Mouse (Mus musculus): ENCODE measurements at regions not wholly inside any gene's neighbourhood (a gene's known extent, or its start where the extent isn't known, plus 50 kb on each side); places are given as distances from the start of the nearest gene placed in this dataset.
A peak's percentile ranks its signal among the peaks of the same experiment; 100 is the strongest.
"Not testable (repeated sequence)": the region's sequence is repeated elsewhere in the genome, so short reads cannot be mapped to it uniquely, and the experiment has no call there.

DNA sequence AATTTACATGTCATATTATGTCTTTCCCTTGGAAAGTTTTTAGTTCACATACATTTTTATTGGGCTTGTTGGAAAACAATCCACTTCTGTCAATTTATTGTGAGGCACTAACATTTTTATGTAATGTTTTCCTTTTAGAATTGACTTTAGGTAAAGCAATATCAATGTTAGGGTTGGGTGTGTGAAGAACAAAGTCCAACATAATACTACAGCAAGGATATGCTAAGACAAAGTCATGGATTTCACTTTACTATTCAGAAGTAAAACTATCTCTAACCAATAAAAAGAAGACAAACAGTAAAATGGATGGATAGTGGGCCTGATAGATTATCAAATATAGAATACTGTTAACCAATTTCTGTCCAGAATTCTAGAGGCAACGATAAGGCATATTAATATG, 208.4 kb downstream of the Amd2 start:
- Histone ChIP-seq H3K27ac (replicated peaks; ENCODE audit: insufficient read depth, low read depth, low read length) (no peak overlapping the region), H3K27me3 (ENCODE audit: control insufficient read depth, insufficient read depth, low read length) (no peaks in the 10 kb centered on the region), H3K79me2 (ENCODE audit: control insufficient read depth, insufficient read depth, low read length) (no peaks in the 10 kb centered on the region), H3K4me3 (ENCODE audit: insufficient read depth, low read depth, low read length) (no peak overlapping the region), H3K9ac (ENCODE audit: low read depth, low read length) (no peak overlapping the region), H3K36me3 (ENCODE audit: control insufficient read depth, insufficient read depth, low read length) (no peaks in the 10 kb centered on the region), H3K4me1 (ENCODE audit: control insufficient read depth, insufficient read depth, low read length) (no peaks in the 10 kb centered on the region)
- TF ChIP-seq CTCF (IDR thresholded peaks at IDR 0.05; ENCODE audit: low read depth, low read length) (no peak), POLR2A (IDR thresholded peaks at IDR 0.05; ENCODE audit: extremely low read depth, insufficient read depth, low read length) (no peak)
- no peak for DNase-seq (ENCODE audit: extremely low read depth, low read depth, low spot score)
- 62% methylated on average over 1 of the region's 1 CpGs for WGBS

DNA sequence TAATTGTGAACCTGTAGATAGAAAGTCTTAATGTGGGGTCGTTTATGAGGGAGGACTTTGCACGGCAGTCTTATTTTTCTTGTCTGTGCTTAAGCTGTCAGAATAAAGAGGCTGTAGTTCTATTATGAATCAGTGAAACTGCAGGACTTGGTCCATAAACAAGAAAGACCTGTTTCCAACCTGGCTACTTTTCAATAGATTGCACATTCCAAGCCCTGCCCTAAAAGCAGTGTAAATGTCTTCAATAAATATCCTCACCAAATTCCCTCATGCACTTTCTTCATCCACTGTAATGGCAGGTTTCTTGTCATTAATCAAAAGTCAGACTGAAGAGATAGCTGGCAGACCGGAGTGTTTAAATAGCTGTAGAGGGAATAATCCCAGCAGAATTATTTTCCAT, 209.1 kb downstream of the Amd2 start:
- Histone ChIP-seq H3K36me3 (ENCODE audit: control insufficient read depth, insufficient read depth, low read length) (no peaks in the 10 kb centered on the region), H3K27me3 (ENCODE audit: control insufficient read depth, insufficient read depth, low read length) (no peaks in the 10 kb centered on the region), H3K79me2 (ENCODE audit: control insufficient read depth, insufficient read depth, low read length) (no peaks in the 10 kb centered on the region), H3K9ac (ENCODE audit: low read depth, low read length) (no peak overlapping the region), H3K4me3 (ENCODE audit: insufficient read depth, low read depth, low read length) (no peak overlapping the region), H3K27ac (replicated peaks; ENCODE audit: insufficient read depth, low read depth, low read length) (no peak overlapping the region), H3K4me1 (ENCODE audit: control insufficient read depth, insufficient read depth, low read length) (no peaks in the 10 kb centered on the region)
- 75% methylated on average over 3 of the region's 3 CpGs for WGBS
- no peak for DNase-seq (ENCODE audit: extremely low read depth, low read depth, low spot score)
- TF ChIP-seq POLR2A (IDR thresholded peaks at IDR 0.05; ENCODE audit: extremely low read depth, insufficient read depth, low read length) = no peak
- no peak for TF ChIP-seq CTCF (IDR thresholded peaks at IDR 0.05; ENCODE audit: low read depth, low read length)

DNA sequence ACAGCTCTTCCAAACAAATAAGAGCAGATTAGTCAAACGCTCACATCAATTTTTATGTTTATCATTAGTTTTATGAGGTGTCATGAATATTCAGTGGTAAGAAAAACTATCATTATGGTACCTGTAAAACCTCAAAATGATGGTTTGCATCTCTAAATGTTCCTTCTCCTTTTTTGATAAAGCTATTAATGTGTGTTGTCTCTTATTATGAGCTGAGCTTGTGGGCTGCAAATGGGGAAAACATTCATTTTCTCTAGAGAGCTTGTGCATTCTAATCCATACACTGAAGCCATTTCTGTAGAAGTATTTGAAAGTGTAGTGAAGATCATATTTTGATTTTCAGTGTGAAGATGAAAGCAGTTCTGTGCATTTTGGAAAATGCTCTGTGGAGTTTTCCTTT, 209.6 kb downstream of the Amd2 start:
- no peaks in the 10 kb centered on the region for H3K27me3 ChIP-seq (ENCODE audit: control insufficient read depth, insufficient read depth, low read length)
- TF ChIP-seq CTCF (IDR thresholded peaks at IDR 0.05; ENCODE audit: low read depth, low read length) = no peak
- no peak for TF ChIP-seq POLR2A (IDR thresholded peaks at IDR 0.05; ENCODE audit: extremely low read depth, insufficient read depth, low read length)
- WGBS = 70% methylated on average over 1 of the region's 1 CpGs
- DNase-seq (ENCODE audit: extremely low read depth, low read depth, low spot score) = no peak
- no peak overlapping the region for H3K4me3 ChIP-seq (ENCODE audit: insufficient read depth, low read depth, low read length)
- H3K79me2 ChIP-seq (ENCODE audit: control insufficient read depth, insufficient read depth, low read length) = no peaks in the 10 kb centered on the region
- no peaks in the 10 kb centered on the region for H3K36me3 ChIP-seq (ENCODE audit: control insufficient read depth, insufficient read depth, low read length)
- H3K9ac ChIP-seq (ENCODE audit: low read depth, low read length) = no peak overlapping the region
- no peak overlapping the region for H3K27ac ChIP-seq (replicated peaks; ENCODE audit: insufficient read depth, low read depth, low read length)
- no peaks in the 10 kb centered on the region for H3K4me1 ChIP-seq (ENCODE audit: control insufficient read depth, insufficient read depth, low read length)

DNA sequence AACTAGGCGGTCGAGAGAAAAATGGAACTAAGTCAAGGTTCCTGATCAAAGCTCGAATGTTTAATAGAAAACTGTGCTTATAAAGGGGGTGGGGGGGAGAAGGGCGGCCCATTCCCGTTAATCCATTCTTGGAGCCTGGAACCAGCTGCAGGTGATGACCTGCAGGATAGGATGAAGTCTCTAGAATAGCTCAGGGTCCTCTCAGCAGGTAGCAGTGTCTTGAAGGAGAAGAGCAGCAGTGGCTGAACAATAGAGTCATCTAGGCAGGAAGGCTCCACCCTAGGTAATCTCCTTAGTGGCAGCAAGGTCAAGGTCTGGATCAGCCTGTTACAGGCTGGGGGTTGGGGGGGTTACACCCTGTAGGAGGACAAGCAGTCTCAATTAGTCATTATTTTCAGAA, 232.9 kb downstream of the Amd2 start:
- H3K9ac ChIP-seq (ENCODE audit: low read depth, low read length); H3K27me3 ChIP-seq (ENCODE audit: control insufficient read depth, insufficient read depth, low read length); H3K27ac ChIP-seq (replicated peaks; ENCODE audit: insufficient read depth, low read depth, low read length); DNase-seq (ENCODE audit: extremely low read depth, low read depth, low spot score); H3K36me3 ChIP-seq (ENCODE audit: control insufficient read depth, insufficient read depth, low read length); H3K4me1 ChIP-seq (ENCODE audit: control insufficient read depth, insufficient read depth, low read length); H3K4me3 ChIP-seq (ENCODE audit: insufficient read depth, low read depth, low read length); H3K79me2 ChIP-seq (ENCODE audit: control insufficient read depth, insufficient read depth, low read length): not testable (repeated sequence)
- 75% methylated on average over 5 of the region's 5 CpGs for WGBS

DNA sequence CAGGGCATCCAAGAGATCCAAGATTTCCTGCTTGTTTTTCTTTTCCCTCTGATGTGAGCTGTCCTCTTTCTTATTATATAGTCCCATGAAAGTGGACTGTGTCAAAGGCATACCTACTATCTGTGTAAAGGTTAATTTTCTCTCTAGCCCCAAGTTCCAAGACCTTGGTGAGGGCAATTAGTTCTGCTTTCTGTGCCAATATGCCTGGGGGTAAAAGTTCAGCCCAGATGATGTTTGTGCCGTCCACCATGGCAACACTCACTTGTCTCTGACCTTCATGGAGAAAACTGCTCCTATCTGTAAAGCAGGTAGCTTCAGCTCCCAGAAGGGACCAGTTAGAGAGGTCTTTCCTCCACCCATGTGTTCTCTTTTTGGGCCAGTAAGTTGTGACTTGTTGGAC, 265.2 kb downstream of the Amd2 start:
- Histone ChIP-seq H3K4me1 (ENCODE audit: control insufficient read depth, insufficient read depth, low read length) (no peaks in the 10 kb centered on the region), H3K36me3 (ENCODE audit: control insufficient read depth, insufficient read depth, low read length) (no peaks in the 10 kb centered on the region), H3K79me2 (ENCODE audit: control insufficient read depth, insufficient read depth, low read length) (no peaks in the 10 kb centered on the region), H3K9ac (ENCODE audit: low read depth, low read length) (no peak overlapping the region), H3K27ac (replicated peaks; ENCODE audit: insufficient read depth, low read depth, low read length) (no peak overlapping the region), H3K27me3 (ENCODE audit: control insufficient read depth, insufficient read depth, low read length) (no peaks in the 10 kb centered on the region), H3K4me3 (ENCODE audit: insufficient read depth, low read depth, low read length) (no peak overlapping the region)
- DNase-seq (ENCODE audit: extremely low read depth, low read depth, low spot score) = peak; percentile 5
- WGBS = 64% methylated on average over 1 of the region's 1 CpGs
- TF ChIP-seq POLR2A (IDR thresholded peaks at IDR 0.05; ENCODE audit: extremely low read depth, insufficient read depth, low read length) = no peak
- TF ChIP-seq CTCF (IDR thresholded peaks at IDR 0.05; ENCODE audit: low read depth, low read length) = no peak

DNA sequence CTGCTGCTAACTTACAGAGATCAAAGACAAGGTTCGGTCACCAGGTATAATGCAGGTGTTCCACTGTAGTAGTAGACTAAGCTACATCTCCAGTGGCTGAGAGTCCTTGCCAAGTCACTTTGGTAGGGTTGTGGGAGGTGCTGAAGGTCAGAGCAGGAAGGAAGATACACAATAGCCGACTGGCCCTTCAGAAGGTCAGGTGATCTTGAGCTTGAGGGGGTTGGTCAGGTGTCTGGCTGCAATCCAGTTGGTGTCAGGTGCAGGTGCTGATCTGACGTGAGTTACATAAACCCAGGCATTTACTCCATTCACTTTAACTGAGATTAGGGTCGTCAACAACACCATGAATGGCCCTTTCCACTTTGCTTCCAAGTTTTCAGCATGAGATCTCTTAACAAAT, 266.8 kb downstream of the Amd2 start:
- Histone ChIP-seq H3K79me2 (ENCODE audit: control insufficient read depth, insufficient read depth, low read length) (no peaks in the 10 kb centered on the region), H3K36me3 (ENCODE audit: control insufficient read depth, insufficient read depth, low read length) (no peaks in the 10 kb centered on the region), H3K27me3 (ENCODE audit: control insufficient read depth, insufficient read depth, low read length) (no peaks in the 10 kb centered on the region), H3K4me3 (ENCODE audit: insufficient read depth, low read depth, low read length) (no peak overlapping the region), H3K4me1 (ENCODE audit: control insufficient read depth, insufficient read depth, low read length) (no peaks in the 10 kb centered on the region), H3K27ac (replicated peaks; ENCODE audit: insufficient read depth, low read depth, low read length) (no peak overlapping the region), H3K9ac (ENCODE audit: low read depth, low read length) (no peak overlapping the region)
- DNase-seq (ENCODE audit: extremely low read depth, low read depth, low spot score) = no peak
- TF ChIP-seq POLR2A (IDR thresholded peaks at IDR 0.05; ENCODE audit: extremely low read depth, insufficient read depth, low read length) (no peak), CTCF (IDR thresholded peaks at IDR 0.05; ENCODE audit: low read depth, low read length) (no peak)
- 56% methylated on average over 4 of the region's 4 CpGs for WGBS

Data from liver, adult 2 months (tissue).